ENCODE assay signal across 24 mouse cellular contexts in the genomic region with DNA sequence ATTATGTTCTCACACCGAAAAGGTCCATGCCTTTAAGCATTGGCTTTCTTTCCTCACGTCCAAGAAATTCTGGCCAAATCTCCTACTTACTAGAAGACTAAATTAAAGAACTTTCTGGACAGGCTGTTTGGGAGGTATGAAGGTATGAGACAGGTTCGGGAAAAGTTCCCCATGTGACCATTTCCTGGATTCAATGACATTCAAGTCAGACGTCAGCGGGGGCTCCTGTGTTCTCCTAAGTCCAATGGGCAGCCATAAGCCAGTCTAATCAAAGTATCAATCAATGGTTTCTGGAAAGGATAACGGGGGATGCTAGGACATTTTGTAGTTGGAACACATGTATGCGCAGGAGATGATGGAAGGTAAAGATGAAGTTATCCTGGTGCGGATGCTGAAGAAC. TPM values are rescaled to one million over a fixed set of nuclear protein-coding genes. Genes with fewer than 3 reads are reported as not detected.
DNase-seq lines count a peak whose midpoint lies in the region; ATAC-seq and TF ChIP-seq lines count a peak whose summit lies in the region.
"Had no signal": no experiment of that assay in that cellular context is flagged by ENCODE, and none has a peak within 500 bp of the region (broad histone marks: within the 10 kb centered on the region; RNA-seq: fewer than 3 reads in every experiment).

No protein-coding gene starts in this region.

- no peak overlapping the region for H3K27ac ChIP-seq in heart, embryonic 10.5 days
- peak overlapping the region; percentile 48 for H3K27ac ChIP-seq in heart, adult 2 months
- no peak overlapping the region for H3K27ac ChIP-seq in heart, embryonic 11.5 days (ENCODE audit: low read depth, low read length)
- H3K27ac ChIP-seq in midbrain, embryonic 11.5 days (ENCODE audit: low read depth, low read length), result no peak overlapping the region
- H3K27ac ChIP-seq in midbrain, embryonic 16.5 days (ENCODE audit: low read length), result no peak overlapping the region

- peak; percentile 19; the same call in 1 of the 2 replicates for TF ChIP-seq POLR2A in heart, adult 2 months (IDR thresholded peaks at IDR 0.05; ENCODE audit: insufficient read depth, low read depth, low read length)

- peak; percentile 68 for DNase-seq in heart, adult 11 months
- DNase-seq in heart, embryonic 10.5 days (ENCODE audit: low spot score), result no peak
- no peak for DNase-seq in heart, adult 2 months
- DNase-seq in midbrain, embryonic 11.5 days (ENCODE audit: low spot score, missing footprints), result peak; percentile 74
- DNase-seq: adrenal gland, adult 2 months; adrenal gland, adult 8-10 months; adrenal gland, postnatal 10 days; adrenal gland, postnatal 14 days; adrenal gland, postnatal 25 days; adrenal gland, postnatal 36 days; B cell, adult 2 months; cerebellum, adult 11 months; cerebellum, adult 11-12 months; cerebellum, adult 18-20 months had no signal

- TF ChIP-seq CTCF in heart, adult 2 months (IDR thresholded peaks at IDR 0.05), result no peak

- peaks cover 51% of the 10 kb centered on the region for H3K36me3 ChIP-seq in heart, embryonic 10.5 days
- H3K36me3 ChIP-seq in heart, adult 2 months (ENCODE audit: control insufficient read depth, insufficient read depth, low read length), result peaks cover 46% of the 10 kb centered on the region
- peaks cover 9% of the 10 kb centered on the region; the same call in 1 of the 2 replicates for H3K36me3 ChIP-seq in heart, embryonic 11.5 days (ENCODE audit: control insufficient read depth, insufficient read depth, low read length)
- H3K36me3 ChIP-seq in midbrain, embryonic 11.5 days (ENCODE audit: control insufficient read depth, insufficient read depth, low read length), result no peaks in the 10 kb centered on the region
- H3K36me3 ChIP-seq in midbrain, embryonic 16.5 days (ENCODE audit: control insufficient read depth, insufficient read depth, low read length), result no peaks in the 10 kb centered on the region
- H3K36me3 ChIP-seq: G1E had no signal

- ATAC-seq in heart, embryonic 11.5 days (replicated peaks; ENCODE audit: insufficient number of reproducible peaks, low FRiP score, low TSS enrichment), result no peak
- no peak for ATAC-seq in midbrain, embryonic 11.5 days (ENCODE audit: low FRiP score)
- no peak for ATAC-seq in midbrain, embryonic 16.5 days
- ATAC-seq: activated CD4-positive, CD25-positive, alpha-beta regulatory T cell, adult 4 months; CD4-positive, CD25-positive, alpha-beta regulatory T cell, adult 4 months; Patski had no signal

- WGBS in heart, embryonic 10.5 days, result 94% methylated on average over 8 of the region's 8 CpGs
- WGBS in heart, adult 2 months, result 66% methylated on average over 8 of the region's 8 CpGs
- 87% methylated on average over 8 of the region's 8 CpGs for WGBS in heart, embryonic 11.5 days (ENCODE audit: insufficient replicate concordance)
- 92% methylated on average over 8 of the region's 8 CpGs for WGBS in midbrain, embryonic 11.5 days
- 93% methylated on average over 8 of the region's 8 CpGs for whole genome bisulfite sequencing in midbrain, embryonic 16.5 days

- no peaks in the 10 kb centered on the region for H3K9me3 ChIP-seq in heart, embryonic 10.5 days
- H3K9me3 ChIP-seq in heart, embryonic 11.5 days (replicated peaks; ENCODE audit: control insufficient read depth, low read length), result no peaks in the 10 kb centered on the region
- no peaks in the 10 kb centered on the region for H3K9me3 ChIP-seq in midbrain, embryonic 11.5 days (ENCODE audit: control insufficient read depth, low read length)
- H3K9me3 ChIP-seq in midbrain, embryonic 16.5 days (replicated peaks; ENCODE audit: control insufficient read depth, low read length, poor library complexity, severe bottlenecking), result no peaks in the 10 kb centered on the region
- H3K9me3 ChIP-seq: G1E had no signal

- no peak overlapping the region for H3K4me2 ChIP-seq in heart, embryonic 11.5 days
- H3K4me2 ChIP-seq in midbrain, embryonic 11.5 days, result no peak overlapping the region
- H3K4me2 ChIP-seq in midbrain, embryonic 16.5 days (ENCODE audit: low read length), result no peak overlapping the region

- no peak overlapping the region for H3K9ac ChIP-seq in heart, adult 2 months (ENCODE audit: low read depth, low read length)
- no peak overlapping the region for H3K9ac ChIP-seq in heart, embryonic 11.5 days (ENCODE audit: low read depth, low read length)
- H3K9ac ChIP-seq in midbrain, embryonic 11.5 days (ENCODE audit: low read length), result no peak overlapping the region
- H3K9ac ChIP-seq in midbrain, embryonic 16.5 days (ENCODE audit: low read depth, low read length), result no peak overlapping the region

- intact Hi-C loops in heart, adult 2 months (cut with DNase I), result no loop called here

- no peaks in the 10 kb centered on the region for H3K79me2 ChIP-seq in heart, adult 2 months (replicated peaks; ENCODE audit: control insufficient read depth, insufficient read depth, low read length)

- TF ChIP-seq EP300 in heart, adult 2 months (IDR thresholded peaks at IDR 0.05; ENCODE audit: insufficient read depth, low read depth, low read length), result no peak

- H3K4me3 ChIP-seq in heart, embryonic 10.5 days, result no peak overlapping the region
- H3K4me3 ChIP-seq in heart, adult 2 months, result no peak overlapping the region; the same call in 1 of the 2 replicates
- H3K4me3 ChIP-seq in heart, embryonic 11.5 days (ENCODE audit: low read depth, low read length), result no peak overlapping the region
- no peak overlapping the region for H3K4me3 ChIP-seq in midbrain, embryonic 11.5 days (ENCODE audit: low read depth, low read length)
- H3K4me3 ChIP-seq in midbrain, embryonic 16.5 days (ENCODE audit: low read depth, low read length), result no peak overlapping the region

- H3K4me1 ChIP-seq in heart, embryonic 10.5 days, result peaks cover 20% of the 10 kb centered on the region
- H3K4me1 ChIP-seq in heart, adult 2 months (ENCODE audit: control insufficient read depth, insufficient read depth, low read length), result peaks cover 8% of the 10 kb centered on the region
- H3K4me1 ChIP-seq in heart, embryonic 11.5 days (ENCODE audit: control insufficient read depth, insufficient read depth, low read length), result peaks cover 16% of the 10 kb centered on the region
- H3K4me1 ChIP-seq in midbrain, embryonic 11.5 days (ENCODE audit: control insufficient read depth, insufficient read depth, low read length), result no peaks in the 10 kb centered on the region
- H3K4me1 ChIP-seq in midbrain, embryonic 16.5 days (ENCODE audit: control insufficient read depth, insufficient read depth, low read length), result no peaks in the 10 kb centered on the region

- H3K27me3 ChIP-seq in heart, embryonic 10.5 days (ENCODE audit: insufficient read depth, poor library complexity, severe bottlenecking), result no peaks in the 10 kb centered on the region
- no peaks in the 10 kb centered on the region for H3K27me3 ChIP-seq in heart, adult 2 months (ENCODE audit: control insufficient read depth, insufficient read depth, low read length)
- no peaks in the 10 kb centered on the region for H3K27me3 ChIP-seq in heart, embryonic 11.5 days (ENCODE audit: control insufficient read depth, insufficient read depth, low read length)
- no peaks in the 10 kb centered on the region for H3K27me3 ChIP-seq in midbrain, embryonic 11.5 days (ENCODE audit: control insufficient read depth, insufficient read depth, low read length)
- H3K27me3 ChIP-seq in midbrain, embryonic 16.5 days (ENCODE audit: control insufficient read depth, insufficient read depth, low read depth, low read length), result no peaks in the 10 kb centered on the region
- H3K27me3 ChIP-seq: CH12.LX, Patski had no signal

RNA-seq across cellular contexts. Expression of a gene that starts 8.1 kb away (rescaled TPM):
- polyA plus RNA-seq in heart, embryonic 10.5 days (2016; fragmentation: Nextera tagmentation; extraction: Ambion mirVana), result 19.9 and 36.7 TPM in 2 replicates
- total RNA-seq in heart, adult 2 months (2021), result 100 to 1,000 TPM; 691 to 757 TPM
- 191 and 268 TPM in 2 replicates for polyA plus RNA-seq in heart, adult 2 months (2012; rRNA removed)
- polyA plus RNA-seq in heart, embryonic 11.5 days (2014; fragmentation: Nextera tagmentation; extraction: Ambion mirVana), result 43.7 and 53.6 TPM in 2 replicates
- polyA plus RNA-seq in midbrain, embryonic 11.5 days (2014; fragmentation: Nextera tagmentation; extraction: Ambion mirVana), result not detected in 2 replicates
- polyA plus RNA-seq in midbrain, embryonic 16.5 days (2015; fragmentation: Nextera tagmentation; extraction: Ambion mirVana), result not detected in 2 replicates
- total RNA-seq: adrenal gland, postnatal 14 days; CH12.LX; ES-E14; MEL had no signal
- polyA plus RNA-seq: activated CD4-positive, CD25-positive, alpha-beta regulatory T cell, adult 4 months; adrenal gland, adult 2 months; brain, embryonic 14.5 days; CD4-positive, CD25-positive, alpha-beta regulatory T cell, adult 4 months; G1E; Patski had no signal

RNA-seq across cellular contexts. Expression of a gene that starts 59.2 kb away (rescaled TPM):
- 56.5 and 61.6 TPM in 2 replicates for polyA plus RNA-seq in heart, embryonic 10.5 days (2016; fragmentation: Nextera tagmentation; extraction: Ambion mirVana)
- 10 to 100 TPM; 27.8 to 28.3 TPM for total RNA-seq in heart, adult 2 months (2021)
- polyA plus RNA-seq in heart, adult 2 months (2012; rRNA removed), result 11.5 and 13.9 TPM in 2 replicates
- 37.5 and 47.1 TPM in 2 replicates for polyA plus RNA-seq in heart, embryonic 11.5 days (2014; fragmentation: Nextera tagmentation; extraction: Ambion mirVana)
- polyA plus RNA-seq in midbrain, embryonic 11.5 days (2014; fragmentation: Nextera tagmentation; extraction: Ambion mirVana), result 47.0 and 50.7 TPM in 2 replicates
- 61.3 and 63.2 TPM in 2 replicates for polyA plus RNA-seq in midbrain, embryonic 16.5 days (2015; fragmentation: Nextera tagmentation; extraction: Ambion mirVana)

Comparison
In these comparisons a context has a peak if more than half of its experiments do, and no peak if none do; other contexts are left out.
1. DNase-seq: peak in heart, adult 11 months (single experiment) and midbrain, embryonic 11.5 days (single experiment); none in heart, embryonic 10.5 days (single experiment) and heart, adult 2 months (0 of 2).
2. RNA of a gene that starts 8.1 kb away (polyA plus RNA-seq): 191 to 268 TPM in heart, adult 2 months, 43.7 to 53.6 TPM in heart, embryonic 11.5 days and 19.9 to 36.7 TPM in heart, embryonic 10.5 days; not detected in midbrain, embryonic 11.5 days and not detected in midbrain, embryonic 16.5 days; every median in the first group is over 10 times any median in the second.